Mouse (Mus musculus) heart, postnatal 0 days (tissue): ENCODE measurements at regions not wholly inside any gene's neighbourhood (a gene's known extent, or its start where the extent isn't known, plus 50 kb on each side); places are given as distances from the start of the nearest gene placed in this dataset.

Experiments used
- CTCF ChIP-seq: IDR thresholded peaks from 2 replicates; pipeline ENCODE4 v1.5.1; 2016; ENCODE audit warnings: antibody characterized with exemption, control low read depth, low read depth
- EP300 ChIP-seq: IDR thresholded peaks from 2 replicates; pipeline ENCODE4 v1.6.1; 2016; ENCODE audit warnings: antibody characterized with exemption, low read depth

DNA sequence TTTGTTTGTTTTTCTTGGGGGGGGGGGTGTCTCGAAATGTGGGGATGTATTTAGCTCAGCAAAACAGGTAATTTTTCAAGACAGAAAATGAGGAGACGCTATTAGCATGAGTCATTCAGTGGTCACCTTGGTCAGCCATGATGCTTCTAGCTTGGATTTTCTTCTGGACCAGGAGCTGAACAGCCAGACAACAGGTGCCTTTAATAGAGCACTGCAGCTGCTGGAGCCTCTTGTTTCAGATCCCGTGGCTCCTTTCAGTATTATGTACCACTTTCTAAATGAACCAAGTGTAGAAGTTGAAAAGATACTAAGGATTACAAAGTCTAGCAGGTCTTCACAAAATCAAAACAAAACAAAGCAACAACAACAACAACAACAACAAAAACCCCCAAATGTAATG is 496.4 kb upstream of the Syt1 start:
- TF ChIP-seq EP300 (no peak), CTCF (no peak)
